Mouse (Mus musculus) kidney, postnatal 14 days (tissue): ENCODE results near the gene Tesk2.
A peak's percentile ranks its signal among the peaks of the same experiment; 100 is the strongest.

ENCODE experiments used
- DNase-seq: peaks from one replicate; pipeline ENCODE4 v3.0.0; 2022; ENCODE audit warnings: mixed read lengths

Gene Tesk2

DNA sequence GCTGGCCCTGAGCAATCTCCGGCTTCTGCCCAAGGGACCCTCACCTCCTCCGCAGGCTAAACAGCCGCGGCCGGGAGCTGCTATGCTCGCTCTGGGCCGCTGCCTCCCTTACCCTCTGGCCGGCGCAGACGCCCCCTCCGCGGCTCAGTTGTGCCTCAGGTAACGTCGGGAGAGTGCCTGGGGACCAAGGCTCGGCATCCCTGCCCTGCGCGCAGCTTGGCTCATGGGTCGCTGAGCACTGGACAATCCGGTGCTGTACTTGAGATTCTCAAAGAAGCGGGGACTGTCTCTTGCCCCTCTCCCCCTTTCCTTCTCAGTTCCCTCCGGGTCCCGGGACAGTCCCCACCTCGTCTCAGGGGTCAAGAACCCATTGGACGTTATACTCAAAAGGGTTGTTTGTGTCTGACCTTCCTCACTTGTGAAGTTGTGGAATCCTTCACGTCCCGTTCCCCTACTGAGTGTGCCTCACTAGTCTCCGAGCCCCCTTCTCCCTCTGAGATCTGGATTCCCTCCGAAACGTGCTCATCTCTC, 415 bp downstream of the Tesk2 start:
- no peak for DNase-seq

DNA sequence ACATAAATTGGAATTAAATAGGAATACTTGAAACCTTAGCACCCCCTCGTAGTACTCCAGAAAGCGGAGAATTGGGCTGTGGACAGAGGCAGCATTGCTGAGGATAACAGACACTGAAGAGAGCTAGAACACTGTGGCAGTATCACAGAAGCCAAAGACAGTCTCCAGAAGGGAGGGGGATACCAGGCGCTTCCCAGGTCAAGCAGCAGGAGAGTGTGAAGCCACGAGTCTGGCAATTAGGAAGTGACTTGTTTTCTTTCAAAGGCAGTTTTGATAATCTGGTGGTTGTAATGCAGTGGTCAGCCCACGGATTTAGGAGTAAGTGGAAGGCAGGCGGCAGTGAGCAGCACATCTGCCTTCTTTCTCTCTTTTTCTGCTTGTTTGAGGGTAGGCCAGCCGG, 1.5 kb downstream of the Tesk2 start:
- no peak for DNase-seq

DNA sequence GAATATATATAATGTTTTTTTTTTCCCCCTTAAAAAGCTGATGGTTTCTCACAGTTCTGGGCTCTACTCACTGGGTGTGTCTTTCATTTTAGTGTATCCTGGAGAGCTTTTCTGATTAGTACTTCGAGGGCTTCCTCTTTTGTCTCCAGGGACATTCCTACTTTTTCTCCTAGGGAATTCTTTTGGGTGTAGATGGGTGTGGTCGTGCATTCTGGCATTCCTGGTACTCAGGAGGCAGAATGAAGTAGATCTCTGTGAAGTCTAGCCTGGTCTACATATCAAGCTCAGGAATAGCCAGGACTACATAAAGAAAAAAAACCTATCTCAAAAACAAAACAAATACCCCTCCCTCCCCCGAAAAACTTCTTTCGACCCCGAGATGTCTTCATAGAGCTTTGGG, 4.7 kb downstream of the Tesk2 start:
- no peak for DNase-seq

DNA sequence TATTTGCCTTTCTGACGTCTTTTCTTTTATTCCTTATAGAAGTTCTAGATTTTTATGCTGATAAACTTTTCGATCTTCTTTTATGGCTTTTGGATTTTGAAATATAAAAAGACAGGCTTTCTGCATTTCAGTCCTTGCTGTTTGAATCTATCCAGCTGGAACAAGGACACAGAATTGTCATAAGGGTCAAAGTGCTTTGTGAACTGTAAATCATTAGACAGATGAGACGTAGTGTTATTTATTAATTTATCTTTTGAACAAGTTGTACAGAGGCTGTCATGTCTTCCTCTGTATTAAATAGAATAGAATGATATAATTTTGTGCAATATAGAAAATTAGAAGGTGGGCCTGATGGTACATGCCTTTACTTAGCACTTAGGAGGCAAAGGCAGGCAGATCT, 6.7 kb downstream of the Tesk2 start:
- DNase-seq: peak; percentile 7

DNA sequence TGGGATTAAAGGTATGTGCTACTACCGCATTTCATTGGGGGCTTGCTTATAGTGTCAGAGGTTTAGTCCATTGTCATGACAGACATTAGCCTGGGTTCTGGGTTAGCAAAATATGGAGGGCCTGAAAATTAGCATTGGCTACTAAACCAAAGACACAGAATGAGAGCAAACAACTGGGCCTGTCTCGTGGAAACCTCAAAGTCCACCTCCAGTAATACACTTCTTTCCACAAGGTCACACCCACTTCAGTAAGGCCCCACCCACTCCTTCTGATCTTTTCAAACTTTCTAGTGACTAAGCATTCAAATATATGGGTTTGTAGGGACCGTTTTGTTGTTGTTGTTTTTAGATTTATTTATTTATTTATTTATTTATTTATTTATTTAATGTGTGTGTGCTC, 8.8 kb downstream of the Tesk2 start:
- DNase-seq: no peak

DNA sequence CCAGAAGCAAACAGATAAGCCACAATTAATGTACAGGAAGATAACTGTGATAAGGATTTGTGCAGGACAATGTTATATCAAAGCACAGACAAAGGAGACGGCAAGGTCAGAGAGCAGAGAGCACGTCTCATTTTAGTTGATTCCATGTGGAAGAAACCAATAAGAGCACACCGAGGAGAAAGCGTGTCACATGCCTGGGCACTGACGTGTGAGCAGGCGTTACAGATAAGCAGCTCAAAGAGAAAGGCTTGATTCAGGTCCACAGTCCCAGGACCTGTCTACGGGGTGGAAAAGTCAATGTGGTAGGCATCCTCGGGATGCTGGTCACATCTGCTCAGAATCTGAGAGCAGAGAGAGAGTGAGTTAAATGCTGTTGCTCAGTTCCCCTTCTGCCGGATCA, 10.3 kb downstream of the Tesk2 start:
- DNase-seq: no peak

DNA sequence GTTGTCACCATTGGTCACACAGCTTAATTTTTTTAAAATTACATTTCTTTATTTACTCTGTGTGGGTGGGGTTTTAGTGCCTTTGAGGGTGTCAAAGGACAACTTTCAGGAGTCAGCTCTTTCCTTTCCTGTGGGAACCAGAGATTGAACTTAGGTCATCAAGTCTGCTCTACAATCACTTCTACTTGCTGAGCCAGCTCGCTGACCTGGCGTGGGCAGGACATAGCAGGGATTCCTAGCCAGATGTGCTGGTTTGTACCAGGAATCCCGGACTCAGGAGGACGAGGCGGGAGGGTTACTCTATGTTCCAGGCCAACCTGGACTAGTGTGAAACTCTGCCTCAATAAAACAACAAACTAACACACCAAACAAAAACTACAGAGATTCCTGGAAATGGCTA, 11.6 kb downstream of the Tesk2 start:
- peak; percentile 43 for DNase-seq

DNA sequence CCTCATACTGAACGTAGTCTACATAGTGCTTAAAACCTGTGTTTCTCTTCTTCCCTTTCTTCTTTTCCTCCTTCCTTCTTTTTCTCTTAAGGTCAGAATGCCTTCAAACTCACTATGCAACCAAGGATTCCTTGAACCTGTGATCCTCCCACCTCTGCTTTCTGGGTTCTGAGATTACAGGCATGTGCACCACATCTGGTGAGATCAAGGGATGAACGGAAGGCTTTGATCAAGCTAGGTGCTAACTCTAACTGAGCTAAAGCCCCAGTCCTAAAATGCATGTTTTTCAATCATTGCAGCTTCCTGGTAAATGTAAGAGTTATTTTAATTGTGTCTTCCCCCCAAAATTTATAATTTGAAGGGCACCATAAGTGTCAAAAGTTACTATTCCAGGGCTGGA, 14.2 kb downstream of the Tesk2 start:
- no peak for DNase-seq

DNA sequence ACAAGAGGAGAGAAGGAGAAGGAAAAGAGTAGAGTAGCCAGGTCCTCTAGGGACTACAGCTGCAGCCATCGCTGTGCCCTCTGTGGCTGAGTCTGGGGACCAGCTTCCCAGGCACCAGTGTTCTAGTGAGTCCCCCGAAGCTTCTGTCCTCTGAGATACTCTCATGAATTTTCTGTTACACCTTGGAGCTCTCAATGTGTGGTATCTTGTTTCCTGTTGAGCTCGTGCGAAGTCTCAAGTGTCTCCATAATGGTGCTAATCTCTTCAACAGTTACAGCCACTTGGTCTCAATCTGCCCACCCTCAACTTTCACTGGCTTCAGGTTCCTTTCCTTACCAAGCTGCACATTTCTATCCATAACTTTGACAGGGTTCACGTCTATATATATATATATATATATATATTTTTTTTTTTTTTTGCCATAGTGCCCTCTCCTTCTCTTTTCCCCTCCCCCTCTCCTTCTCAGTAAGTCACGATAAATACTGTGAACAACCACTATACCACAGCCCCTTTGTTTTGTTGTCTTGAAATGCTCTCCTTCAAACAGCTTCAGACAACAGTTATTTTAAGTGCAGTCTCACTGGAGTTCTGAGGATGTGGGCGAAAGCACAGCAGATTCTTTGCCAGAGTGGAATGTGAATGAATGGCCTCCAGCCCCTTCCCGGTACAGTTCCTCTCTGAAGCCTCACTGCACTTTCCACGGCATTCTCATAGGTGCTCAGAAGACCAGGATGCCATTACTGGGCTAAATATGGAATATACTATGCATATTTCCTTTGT, 18.4 kb downstream of the Tesk2 start:
- no peak for DNase-seq

DNA sequence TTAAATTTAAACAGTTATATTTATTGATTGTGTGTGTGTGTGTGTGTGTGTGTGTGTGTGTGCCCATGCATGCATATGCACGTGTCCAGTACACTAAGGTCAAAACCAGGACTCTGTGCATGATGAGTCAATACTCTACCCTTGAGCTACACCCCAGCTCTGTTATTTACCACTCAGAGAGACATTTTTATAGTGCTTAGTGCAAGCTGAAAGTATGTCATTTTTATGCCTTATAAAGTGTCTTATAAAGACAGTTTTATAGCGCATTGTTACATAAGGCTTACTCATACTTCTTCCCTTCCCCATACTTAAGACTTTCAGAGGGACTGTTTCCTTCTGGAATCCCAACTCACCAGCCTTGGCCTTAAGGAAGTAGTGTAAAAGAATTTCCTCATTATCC, 29.0 kb downstream of the Tesk2 start:
- DNase-seq: no peak

DNA sequence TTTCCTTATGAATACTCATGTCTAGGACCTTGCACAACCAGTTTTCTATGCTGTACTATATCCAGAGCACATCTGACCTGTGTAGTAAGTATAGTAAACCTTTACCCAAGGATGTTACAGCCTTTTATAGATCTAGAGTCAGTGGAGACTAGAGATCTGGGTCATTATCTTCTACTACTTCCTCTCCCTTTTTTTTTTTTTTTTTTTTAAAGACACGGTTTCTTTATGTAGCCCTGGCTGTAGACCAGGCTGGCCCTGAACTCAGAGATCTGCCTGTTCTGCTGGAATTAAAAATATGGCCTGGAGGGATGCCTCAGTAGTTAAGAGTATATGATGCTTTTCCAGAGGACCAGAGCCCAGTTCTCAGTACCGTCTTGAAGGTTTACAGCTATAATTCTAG, 41.2 kb downstream of the Tesk2 start:
- no peak for DNase-seq

DNA sequence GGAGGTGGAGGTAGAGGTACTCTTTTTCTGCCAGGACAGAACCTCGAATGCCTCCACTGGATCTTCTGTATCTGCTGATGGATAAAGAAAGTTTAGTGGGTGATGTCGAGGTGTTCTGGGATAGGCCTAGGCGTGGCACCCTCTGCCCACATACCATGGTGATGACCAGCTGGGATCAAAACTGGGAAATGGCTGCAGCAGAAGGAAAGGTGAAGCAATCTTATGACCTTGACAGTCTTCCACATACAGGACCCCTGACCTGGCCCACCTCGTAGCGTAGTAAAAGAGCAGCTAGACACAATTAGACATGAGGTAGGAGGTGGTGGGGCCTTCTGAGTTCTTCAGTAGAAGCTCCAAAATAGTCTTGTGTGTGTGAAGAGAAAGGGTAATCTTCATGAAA, 43.3 kb downstream of the Tesk2 start:
- DNase-seq: no peak

DNA sequence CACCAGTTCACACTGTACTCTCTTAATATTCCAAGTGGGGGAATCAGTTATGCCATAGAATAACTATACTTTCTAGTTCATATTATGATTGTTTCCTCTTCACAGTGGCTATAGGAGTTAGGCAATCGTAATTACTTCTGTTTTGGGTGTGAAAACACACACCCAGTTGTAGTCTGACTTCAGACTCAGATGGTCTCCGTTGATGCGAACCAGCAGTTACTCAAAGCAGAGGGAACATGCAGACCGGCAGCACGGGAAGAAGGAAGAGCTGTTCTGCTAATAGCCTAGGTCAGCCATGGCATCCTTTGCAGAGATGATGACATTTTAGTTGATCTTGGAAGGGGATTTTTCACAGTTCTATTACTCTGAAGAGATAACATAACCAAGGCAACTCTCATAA, 47.8 kb downstream of the Tesk2 start:
- no peak for DNase-seq

DNA sequence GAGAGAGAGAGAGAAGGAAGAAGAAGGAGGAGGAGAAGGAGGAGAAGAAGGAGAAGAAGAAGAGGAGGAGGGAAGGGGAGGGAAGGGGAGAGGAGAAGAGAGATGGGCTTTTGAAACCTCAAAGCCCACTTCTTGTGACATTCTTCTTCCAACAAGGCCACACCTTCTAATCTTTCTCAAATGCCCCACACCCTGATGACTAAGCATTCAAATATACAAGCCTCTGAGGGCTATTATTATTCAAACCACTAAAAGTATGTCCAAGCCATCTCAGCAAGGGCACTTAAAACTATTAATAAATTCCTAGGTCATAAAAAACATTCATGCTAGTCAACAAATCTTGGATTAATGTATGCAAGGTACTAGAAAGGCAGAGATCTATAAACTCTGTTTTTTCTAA, 48.3 kb downstream of the Tesk2 start:
- DNase-seq: no peak

DNA sequence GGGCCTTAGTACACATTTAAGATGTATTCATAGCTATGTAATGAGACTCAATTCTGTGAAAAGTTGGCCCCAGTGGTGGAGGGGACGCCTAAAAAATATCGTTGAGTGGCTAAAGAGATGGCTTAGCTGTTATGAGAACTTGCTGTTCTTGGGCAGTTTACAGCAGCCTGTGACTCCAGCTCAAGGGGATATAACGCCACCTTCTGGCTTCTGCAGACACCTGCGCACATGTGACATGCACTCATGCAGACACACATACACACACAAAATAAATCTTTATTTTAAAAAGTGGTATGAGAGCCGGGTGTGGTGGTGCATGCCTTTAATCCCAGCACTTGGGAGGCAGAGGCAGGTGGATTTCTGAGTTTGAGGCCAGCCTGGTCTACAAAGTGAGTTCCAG, 55.6 kb downstream of the Tesk2 start:
- no peak for DNase-seq

DNA sequence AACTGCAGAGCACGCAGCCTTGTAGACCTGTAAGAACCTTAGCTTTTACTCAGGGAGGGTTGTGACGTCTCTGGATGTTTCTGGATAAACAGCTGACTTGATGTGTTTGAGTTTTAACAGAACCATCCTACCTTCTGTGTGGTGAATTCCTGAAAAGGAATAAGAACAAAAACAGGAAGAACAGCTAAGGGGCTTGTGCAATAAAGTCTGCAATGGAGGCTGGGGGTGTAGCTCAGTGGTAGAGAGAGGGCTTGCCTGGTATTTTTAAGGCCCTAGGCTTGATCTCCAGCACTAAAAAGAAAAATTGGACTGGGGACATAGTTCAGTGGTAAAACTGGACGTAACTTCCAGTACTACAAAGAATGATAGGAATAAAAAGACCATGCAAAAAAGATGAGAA, 56.3 kb downstream of the Tesk2 start:
- no peak for DNase-seq

DNA sequence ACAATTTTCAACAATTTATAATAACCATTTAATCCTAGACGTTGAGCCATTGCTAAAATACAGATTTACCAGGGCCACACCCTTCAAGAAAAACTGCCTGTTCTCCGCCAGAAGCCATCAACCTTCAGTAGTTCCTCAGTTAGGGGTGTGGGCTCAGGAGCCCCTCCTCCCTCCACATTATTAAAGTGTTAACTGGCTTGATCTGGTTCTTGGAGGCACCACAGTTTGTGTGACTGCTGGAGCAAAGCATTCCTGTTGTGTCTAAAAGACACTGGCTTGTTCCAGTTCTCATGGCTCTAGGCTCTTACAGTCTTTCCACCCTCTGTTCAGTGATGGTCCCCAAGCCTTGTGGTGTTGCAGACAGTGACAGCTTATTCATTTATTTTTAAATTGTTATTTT, 59.8 kb downstream of the Tesk2 start:
- DNase-seq: no peak

DNA sequence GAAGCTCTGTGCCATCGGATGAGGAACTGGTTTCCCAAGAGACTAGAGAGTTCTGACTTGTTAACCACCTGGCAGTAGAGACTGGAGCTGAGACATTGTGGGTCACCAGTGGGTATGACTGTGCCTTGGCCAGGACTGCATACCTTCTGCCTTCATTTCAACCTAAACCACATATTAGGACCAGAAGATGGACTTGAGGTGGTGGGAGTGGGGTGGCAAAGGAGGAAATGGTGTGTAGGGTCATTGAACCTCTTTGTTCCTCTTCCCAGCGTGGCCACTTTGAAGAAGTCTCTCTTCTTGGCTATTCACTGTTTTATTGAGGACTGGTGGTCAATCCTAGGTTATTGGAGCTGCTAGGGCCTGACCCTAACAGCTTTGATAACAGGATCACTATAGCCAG, 60.6 kb downstream of the Tesk2 start:
- no peak for DNase-seq

DNA sequence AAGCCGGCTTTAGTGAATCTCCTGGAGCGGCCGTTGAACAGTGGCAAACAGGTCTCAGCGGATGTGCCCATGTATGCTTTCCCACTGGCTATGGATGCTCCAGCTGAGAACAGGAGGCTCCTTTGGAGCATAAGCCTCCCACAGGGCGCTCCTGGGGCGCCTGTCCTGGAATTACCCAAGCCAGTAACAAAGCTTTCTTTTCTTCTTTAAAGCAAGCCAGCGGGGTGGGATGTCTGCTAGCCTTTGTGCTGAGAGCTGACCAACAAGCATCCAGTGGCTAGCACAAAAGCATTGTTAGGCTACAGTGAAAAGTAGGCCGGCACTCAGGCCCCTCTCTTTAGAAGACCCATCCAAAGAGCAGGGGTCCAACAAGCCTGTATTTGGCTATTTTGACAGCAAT, 61.4 kb downstream of the Tesk2 start:
- DNase-seq: no peak

DNA sequence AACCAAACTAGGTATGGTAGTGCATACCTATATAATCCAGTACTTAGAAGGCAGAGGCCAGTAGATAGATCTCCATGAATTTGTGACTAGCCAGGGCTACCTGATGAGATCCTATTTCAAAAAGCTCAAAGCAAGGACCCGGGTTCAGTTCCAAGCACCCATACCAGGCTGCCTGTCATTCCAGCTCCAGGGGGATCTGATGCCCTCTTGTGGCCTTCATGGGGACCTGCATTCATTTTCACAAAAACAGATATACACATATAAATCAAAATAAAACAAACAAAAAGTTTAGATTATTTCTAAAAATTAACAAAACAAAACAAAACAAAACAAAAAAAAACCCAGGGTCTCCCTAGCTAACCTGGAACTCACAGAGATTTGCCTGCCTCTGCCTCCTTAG, 65.8 kb downstream of the Tesk2 start:
- DNase-seq: no peak

DNA sequence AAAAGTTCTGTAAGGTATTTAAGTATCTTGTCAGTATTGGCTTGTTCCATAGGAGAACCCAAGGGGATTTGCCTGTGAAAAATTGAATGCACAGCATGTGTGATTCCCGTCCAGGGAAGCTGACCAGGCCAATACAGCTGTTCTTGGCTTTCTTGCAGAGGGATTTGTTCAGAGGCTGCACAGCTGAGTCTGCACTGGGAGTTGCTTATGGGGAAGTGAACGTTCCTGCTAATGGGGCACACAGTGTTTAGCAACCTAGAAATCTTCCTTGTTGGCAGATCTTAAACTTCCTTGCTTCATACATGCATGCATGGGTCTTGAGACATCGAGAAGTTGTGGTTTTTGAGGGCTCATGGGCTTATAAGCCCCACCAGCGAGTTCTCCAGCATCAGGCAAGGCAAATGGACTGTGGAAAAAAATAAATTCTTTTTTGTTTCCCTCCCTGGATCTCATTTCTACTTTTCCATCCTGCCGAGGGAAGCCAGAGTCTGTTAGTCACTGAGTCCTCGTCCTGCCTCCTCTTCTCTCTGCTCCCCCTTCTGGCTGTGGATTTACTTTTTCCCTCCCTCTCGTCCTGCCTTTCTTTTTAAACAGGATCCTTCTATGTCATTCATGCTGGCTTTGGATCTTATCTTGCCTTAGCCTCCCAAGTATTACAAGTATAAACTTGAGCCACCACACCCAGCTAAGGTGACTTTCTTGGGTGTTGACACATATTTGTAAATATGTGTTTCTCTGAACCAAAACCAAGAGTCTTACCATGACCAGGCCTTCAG, 67.4 kb downstream of the Tesk2 start:
- DNase-seq: no peak

DNA sequence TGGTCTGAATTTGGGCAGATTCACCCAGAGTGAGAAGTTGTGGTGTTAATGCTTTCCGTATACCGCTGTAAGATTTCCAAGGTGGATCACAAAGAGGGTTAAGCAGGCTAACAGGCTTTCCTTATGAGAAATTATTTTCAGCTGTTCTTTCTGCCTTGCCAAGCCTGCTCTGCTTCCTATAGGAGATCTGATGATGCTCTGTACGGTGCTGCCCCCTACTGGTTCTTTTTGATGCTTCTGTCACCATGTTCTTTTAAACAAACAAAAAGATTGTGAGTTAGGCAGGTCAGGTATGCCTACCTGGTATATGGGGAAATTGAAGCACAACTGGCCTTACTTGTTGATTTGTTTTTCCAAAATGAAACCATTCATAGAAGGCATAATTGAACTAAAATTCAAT, 68.2 kb downstream of the Tesk2 start:
- peak; percentile 89 for DNase-seq

DNA sequence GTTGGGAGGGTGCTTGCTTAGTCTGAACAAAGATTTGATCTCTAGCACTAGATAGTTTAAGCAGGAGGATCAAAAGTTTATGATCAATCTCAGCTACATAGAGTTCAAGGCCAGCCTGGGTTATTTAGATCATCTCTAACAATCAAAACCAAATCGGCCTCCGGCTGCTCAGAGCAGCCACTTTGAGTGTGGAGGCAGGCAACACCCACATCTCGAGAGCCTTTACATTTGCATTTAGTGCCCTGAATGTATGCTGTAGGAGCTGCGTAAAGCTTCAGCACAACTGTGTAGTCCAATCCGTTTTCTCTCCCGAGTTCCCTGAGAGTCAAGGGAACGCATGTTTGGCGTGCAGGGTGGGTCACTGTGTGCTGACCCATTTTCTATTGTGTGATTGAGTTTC, 71.7 kb downstream of the Tesk2 start:
- DNase-seq: no peak

DNA sequence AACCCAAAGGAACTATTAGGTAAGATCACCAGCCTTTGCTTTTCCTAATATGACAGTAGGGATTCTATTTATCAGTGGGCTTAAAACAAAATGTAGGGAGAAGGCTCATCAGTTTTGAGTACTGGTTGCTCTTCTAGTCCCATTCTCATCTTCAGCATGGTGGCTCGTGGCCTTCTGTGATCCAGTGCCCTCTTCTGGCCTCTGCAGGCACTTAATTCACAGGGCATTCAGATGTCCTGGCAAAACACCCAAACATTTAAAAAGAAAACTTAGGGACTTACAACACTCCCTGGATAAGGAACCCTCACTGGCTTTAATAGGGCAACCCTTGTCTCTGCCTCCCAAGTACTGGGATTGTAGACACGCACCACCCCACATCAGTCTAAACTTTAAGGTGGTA, 73.5 kb downstream of the Tesk2 start:
- DNase-seq: no peak
